Mouse (Mus musculus) hindbrain, embryonic 12.5 days (tissue): ENCODE measurements around the gene Prkar1a. TPM values are rescaled to one million over a fixed set of nuclear protein-coding genes. Genes with fewer than 3 reads are reported as not detected.

Experiments
- ATAC-seq: fragments of 200-750 bp; cut with Nextera tagmentation; 2 replicates; pipeline ENCODE4 v1.8.0; 2017; ENCODE audit warnings: moderate TSS enrichment; ENCODE audit not compliant: low FRiP score
- H3K27ac ChIP-seq: fragments of 300-500 bp; sonication (generic); 2 replicates; pipeline ENCODE4 v1.5.1; 2016; ENCODE audit warnings: mild to moderate bottlenecking
- H3K27me3 ChIP-seq: fragments of 300-500 bp; sonication (generic); 2 replicates; pipeline ENCODE4 v1.6.1; 2016; ENCODE audit warnings: mild to moderate bottlenecking
- H3K36me3 ChIP-seq: fragments of 300-500 bp; sonication (generic); 2 replicates; pipeline ENCODE4 v1.6.1; 2016; ENCODE audit warnings: mild to moderate bottlenecking
- H3K4me1 ChIP-seq: fragments of 300-500 bp; sonication (generic); 2 replicates; pipeline ENCODE4 v1.6.1; 2016
- H3K4me2 ChIP-seq: fragments of 300-500 bp; sonication (generic); replicated peaks from 2 replicates; pipeline ENCODE4 v1.6.1; 2016; ENCODE audit warnings: mild to moderate bottlenecking
- H3K4me3 ChIP-seq: fragments of 300-500 bp; sonication (generic); 2 replicates; pipeline ENCODE4 v1.5.1; 2016; ENCODE audit warnings: mild to moderate bottlenecking
- H3K9ac ChIP-seq: fragments of 300-500 bp; sonication (generic); 2 replicates; pipeline ENCODE4 v1.6.1; 2016; ENCODE audit warnings: mild to moderate bottlenecking, moderate library complexity
- H3K9me3 ChIP-seq: fragments of 300-500 bp; sonication (generic); replicated peaks from 2 replicates; pipeline ENCODE4 v1.6.1; 2016; ENCODE audit warnings: mild to moderate bottlenecking
- WGBS: fragments of 180-500 bp; shearing (Covaris S2); methylation state at CpG from one replicate; pipeline ENCODE4 v1.1.7; 2016; 5-methylcytosine and 5-hydroxymethylcytosine counted together
- polyA plus RNA-seq: library from polyadenylated mRNA; unstranded; fragments of >200 nt; fragmentation: Nextera tagmentation; extraction: Ambion mirVana; gene quantifications from 2 replicates; pipeline ENCODE4 v1.2.1, GENCODE M21; 2016

Prkar1a gene
- polyA plus RNA-seq, 1 experiment from 2014 or later = 450 TPM

DNA sequence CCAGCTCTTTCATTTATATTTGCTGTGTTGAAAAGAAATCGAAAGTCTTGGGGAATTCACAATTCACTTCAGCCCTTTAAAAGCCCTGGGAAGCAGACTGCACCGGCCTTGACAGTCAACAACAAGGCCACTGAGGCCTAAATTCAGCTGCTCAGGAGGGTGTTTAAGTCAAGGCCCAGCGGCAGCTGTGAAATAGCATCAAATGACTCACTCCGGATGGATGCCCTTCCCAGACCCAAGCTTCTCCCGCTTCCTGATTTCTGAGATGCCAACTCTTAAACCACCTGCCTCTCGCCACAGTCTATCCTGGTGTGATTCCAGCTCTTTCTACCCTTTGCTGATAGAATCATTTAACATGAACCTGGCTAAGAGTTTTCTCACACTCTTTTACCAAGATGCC is 28.8 kb upstream of the Prkar1a start:
- WGBS = 87% methylated on average over 6 of the region's 6 CpGs

DNA sequence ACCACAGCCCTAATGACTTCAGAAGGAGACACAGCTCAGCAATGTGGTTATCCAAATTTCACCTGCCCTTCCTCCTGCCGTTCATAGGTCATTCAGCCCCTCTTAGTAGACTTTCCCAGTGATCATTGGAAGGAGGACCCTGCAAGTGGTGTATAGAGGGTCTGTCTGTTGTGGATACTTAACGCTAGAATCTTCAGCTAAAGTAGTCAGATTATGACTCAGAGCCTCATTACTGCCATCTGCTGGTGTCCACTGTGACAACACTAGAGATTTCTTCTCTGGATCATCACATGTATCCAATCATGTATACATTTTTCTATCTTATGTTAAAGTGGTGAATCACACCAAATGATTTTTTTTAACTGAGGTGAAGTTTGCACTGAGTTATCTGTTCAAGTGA is 28.0 kb upstream of the Prkar1a start:
- Histone ChIP-seq H3K4me2 (no peak overlapping the region), H3K4me1 (0 out of 2 replicates have a peak, but pooled peaks cover 3% of the 10 kb centered on the region)

More for the DNA sequence above, 28.8 kb upstream of the Prkar1a start:
- Histone ChIP-seq H3K27ac (no peak overlapping the region), H3K9ac (no peak overlapping the region), H3K4me2 (no peak overlapping the region), H3K9me3 (no peaks in the 10 kb centered on the region), H3K27me3 (no peaks in the 10 kb centered on the region), H3K4me3 (no peak overlapping the region), H3K36me3 (no peaks in the 10 kb centered on the region), H3K4me1 (0 out of 2 replicates have a peak, but pooled peaks cover 3% of the 10 kb centered on the region)
- ATAC-seq = no peak

DNA sequence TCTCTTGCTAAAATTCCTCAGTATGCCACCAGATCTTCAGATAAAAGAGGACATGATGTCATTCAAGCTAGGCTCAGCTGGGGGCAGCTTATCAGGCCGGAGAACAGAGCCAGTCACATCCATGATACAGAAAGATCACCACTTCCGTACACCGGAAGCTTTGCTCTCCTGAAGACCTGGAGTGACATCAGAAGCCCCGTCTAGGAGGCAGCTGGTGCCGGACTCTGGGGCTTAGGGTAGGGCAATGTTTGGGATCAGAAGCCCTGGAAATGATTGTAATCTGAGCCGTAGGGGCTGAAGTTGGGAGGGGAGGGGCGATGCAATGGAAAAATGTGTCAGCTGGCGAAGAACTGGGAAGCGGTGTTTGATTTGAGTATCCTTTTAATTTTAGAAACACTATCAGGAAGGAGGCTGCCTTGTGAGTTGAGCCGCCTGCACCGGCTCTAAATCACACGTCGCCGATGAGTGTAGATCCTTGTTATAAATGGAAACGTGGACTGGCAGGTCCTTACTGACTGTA is 26.6 kb upstream of the Prkar1a start:
- no peaks in the 10 kb centered on the region for H3K27me3 ChIP-seq
- 45% methylated on average over 15 of the region's 15 CpGs for WGBS
- no peak for ATAC-seq
- no peak overlapping the region for H3K27ac ChIP-seq
- H3K4me3 ChIP-seq = no peak overlapping the region
- no peaks in the 10 kb centered on the region for H3K36me3 ChIP-seq
- peak overlapping the region; percentile 22; the same call in 1 of the 2 replicates for H3K4me2 ChIP-seq
- no peaks in the 10 kb centered on the region for H3K9me3 ChIP-seq
- H3K9ac ChIP-seq = no peak overlapping the region
- H3K4me1 ChIP-seq = 0 out of 2 replicates have a peak, but pooled peaks cover 3% of the 10 kb centered on the region

More for the DNA sequence above, 28.0 kb upstream of the Prkar1a start:
- Histone ChIP-seq H3K9ac (no peak overlapping the region), H3K4me3 (no peak overlapping the region), H3K9me3 (no peaks in the 10 kb centered on the region), H3K27me3 (no peaks in the 10 kb centered on the region), H3K27ac (no peak overlapping the region), H3K36me3 (no peaks in the 10 kb centered on the region)
- no peak for ATAC-seq
- WGBS = 15% methylated on average over 2 of the region's 2 CpGs

DNA sequence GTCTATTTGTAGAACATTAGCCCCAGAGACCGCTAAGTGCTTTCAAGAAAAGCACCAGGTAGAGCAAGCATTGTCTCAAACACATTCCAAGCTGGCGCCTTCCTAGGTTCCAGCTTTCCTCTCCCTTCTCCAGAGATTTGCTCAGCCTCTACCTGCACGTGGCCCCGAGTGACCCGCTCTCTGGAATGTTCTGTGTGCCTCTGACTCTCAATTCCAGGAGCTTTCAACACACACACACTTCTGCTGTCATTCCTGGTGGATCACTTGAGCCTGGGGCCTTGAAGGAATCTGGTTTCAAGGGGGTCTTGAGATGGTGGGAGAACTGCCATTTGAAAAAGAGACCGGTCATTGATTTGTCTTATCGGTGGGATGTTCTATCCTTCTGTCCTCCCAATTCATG is 26.0 kb upstream of the Prkar1a start:
- WGBS = 84% methylated on average over 7 of the region's 7 CpGs
- H3K27ac ChIP-seq = no peak overlapping the region
- no peaks in the 10 kb centered on the region for H3K36me3 ChIP-seq
- H3K4me2 ChIP-seq = no peak overlapping the region
- no peak overlapping the region for H3K9ac ChIP-seq
- 0 out of 2 replicates have a peak, but pooled peaks cover 3% of the 10 kb centered on the region for H3K4me1 ChIP-seq
- ATAC-seq = no peak
- H3K27me3 ChIP-seq = no peaks in the 10 kb centered on the region
- H3K9me3 ChIP-seq = no peaks in the 10 kb centered on the region
- H3K4me3 ChIP-seq = no peak overlapping the region

DNA sequence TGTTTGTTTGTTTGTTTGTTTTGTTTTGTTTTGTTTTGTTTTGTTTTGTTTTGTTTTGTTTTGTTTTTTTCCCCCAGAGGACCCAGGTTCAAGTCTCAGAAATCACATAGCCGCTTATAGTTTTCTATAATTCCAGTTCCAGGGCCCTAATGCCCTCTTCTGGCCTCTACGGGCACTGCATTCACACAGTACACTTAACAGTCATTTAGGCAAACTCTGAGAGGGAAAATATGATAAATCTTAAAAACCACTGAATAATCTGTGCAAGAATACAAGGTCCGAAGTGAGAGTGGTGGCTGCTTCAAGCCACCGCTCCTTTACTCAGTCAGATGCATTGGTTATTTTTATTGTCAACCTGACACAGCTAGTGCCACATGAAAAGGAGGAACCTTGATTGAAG is 21.6 kb upstream of the Prkar1a start:
- Histone ChIP-seq H3K27ac (no peak overlapping the region), H3K4me3 (no peak overlapping the region), H3K4me1 (no peaks in the 10 kb centered on the region), H3K9ac (no peak overlapping the region), H3K27me3 (no peaks in the 10 kb centered on the region), H3K36me3 (no peaks in the 10 kb centered on the region), H3K4me2 (no peak overlapping the region), H3K9me3 (no peaks in the 10 kb centered on the region)
- 91% methylated on average over 4 of the region's 4 CpGs for WGBS
- no peak for ATAC-seq

DNA sequence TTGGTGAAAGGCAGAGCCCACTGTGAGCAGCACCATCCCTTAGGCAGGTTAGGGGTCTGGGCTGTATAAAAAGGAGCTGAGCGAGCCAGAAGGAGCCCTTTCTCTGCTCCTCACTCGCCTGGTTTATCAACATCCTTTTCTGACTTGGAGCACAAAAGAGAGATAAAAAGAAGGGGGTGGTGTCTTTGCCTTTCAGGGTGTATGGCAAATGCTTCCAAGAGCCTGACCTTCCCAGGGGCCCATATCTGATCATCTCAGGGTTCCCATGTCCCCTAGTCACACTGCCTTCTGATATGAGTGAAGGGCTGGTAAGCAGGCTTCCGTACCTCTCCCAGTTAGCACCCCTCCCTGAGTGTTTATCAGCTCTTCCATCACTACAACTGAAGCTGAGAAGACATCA is 21.1 kb upstream of the Prkar1a start:
- no peaks in the 10 kb centered on the region for H3K27me3 ChIP-seq
- no peak overlapping the region for H3K27ac ChIP-seq
- H3K4me3 ChIP-seq = no peak overlapping the region
- 85% methylated on average over 3 of the region's 3 CpGs for WGBS
- no peak overlapping the region for H3K9ac ChIP-seq
- no peaks in the 10 kb centered on the region for H3K4me1 ChIP-seq
- H3K4me2 ChIP-seq = no peak overlapping the region
- H3K9me3 ChIP-seq = no peaks in the 10 kb centered on the region
- ATAC-seq = no peak
- no peaks in the 10 kb centered on the region for H3K36me3 ChIP-seq

DNA sequence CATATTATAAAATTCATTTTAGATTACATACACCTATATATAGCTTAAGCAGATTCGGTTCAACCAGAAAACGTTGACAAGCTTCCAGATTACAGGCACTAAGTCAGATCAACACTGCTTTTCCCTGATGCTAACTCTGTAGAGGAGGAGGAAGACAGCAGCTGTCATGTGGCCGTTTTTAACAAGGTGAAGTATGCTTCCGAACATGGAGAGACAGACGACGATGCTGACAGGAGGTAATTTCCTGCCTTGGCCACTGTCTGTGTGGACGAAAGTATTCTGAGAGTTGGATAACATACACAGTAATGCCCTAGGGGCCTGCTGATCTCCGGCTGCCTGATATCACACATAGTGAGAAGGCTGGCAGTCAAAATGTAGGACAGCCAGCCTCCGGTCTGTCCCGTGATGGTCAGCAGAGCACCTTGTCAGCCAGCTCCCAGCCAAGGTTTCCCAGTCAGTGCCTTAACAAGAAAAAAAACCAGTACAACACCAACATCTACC is 20.1 kb upstream of the Prkar1a start:
- Histone ChIP-seq H3K36me3 (no peaks in the 10 kb centered on the region), H3K9me3 (no peaks in the 10 kb centered on the region), H3K27me3 (no peaks in the 10 kb centered on the region), H3K27ac (no peak overlapping the region), H3K4me1 (no peaks in the 10 kb centered on the region), H3K9ac (no peak overlapping the region), H3K4me3 (no peak overlapping the region), H3K4me2 (no peak overlapping the region)
- 70% methylated on average over 10 of the region's 10 CpGs for WGBS
- no peak for ATAC-seq

DNA sequence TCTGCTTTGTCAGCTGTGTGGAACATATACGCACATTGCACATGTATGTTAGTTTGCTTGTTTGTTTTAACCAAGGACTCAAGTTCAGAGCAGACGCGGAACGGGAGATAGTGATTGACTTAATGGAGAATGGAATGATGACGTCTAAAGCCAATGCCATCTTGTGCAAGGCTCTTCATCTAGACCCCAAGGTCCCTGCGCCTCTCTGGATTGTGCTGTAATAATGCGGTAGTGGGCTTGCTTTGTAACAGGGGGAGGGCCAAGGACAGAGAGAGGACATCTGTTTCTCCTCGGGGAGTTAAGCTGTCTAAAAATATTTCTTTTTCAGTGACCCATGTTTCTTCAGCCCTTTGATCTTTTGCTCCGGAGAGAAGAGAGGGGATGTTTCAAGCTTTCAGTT is 14.3 kb upstream of the Prkar1a start:
- no peak overlapping the region for H3K4me3 ChIP-seq
- H3K27ac ChIP-seq = no peak overlapping the region
- H3K27me3 ChIP-seq = no peaks in the 10 kb centered on the region
- no peaks in the 10 kb centered on the region for H3K36me3 ChIP-seq
- H3K9me3 ChIP-seq = no peaks in the 10 kb centered on the region
- H3K4me2 ChIP-seq = no peak overlapping the region
- WGBS = 77% methylated on average over 9 of the region's 9 CpGs
- H3K9ac ChIP-seq = no peak overlapping the region
- no peak for ATAC-seq
- no peaks in the 10 kb centered on the region for H3K4me1 ChIP-seq

DNA sequence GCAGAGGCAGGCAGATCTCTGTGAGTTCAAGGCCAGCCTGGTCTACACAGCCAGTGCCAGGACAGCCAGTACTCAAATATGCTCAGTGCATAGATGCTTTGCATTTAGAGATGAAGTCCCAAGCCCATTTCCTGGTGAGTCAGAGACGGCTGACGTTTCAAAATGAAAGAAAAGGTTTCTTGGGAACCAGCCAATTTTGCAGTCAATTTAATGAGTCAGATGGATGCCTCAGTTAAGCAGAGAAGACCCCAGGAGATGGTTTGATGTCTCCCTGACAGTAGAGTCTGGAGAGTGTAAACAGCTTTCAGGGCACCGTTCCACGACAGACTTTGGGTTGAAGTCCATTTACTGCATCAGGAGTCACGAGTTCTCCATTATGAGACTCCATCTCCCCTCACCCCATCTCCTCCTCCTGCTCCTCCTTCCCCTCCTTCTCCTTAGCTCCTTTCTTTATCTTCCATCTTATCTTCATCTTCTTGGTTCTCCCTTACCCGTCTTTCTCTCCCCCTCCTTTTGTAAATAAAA is 13.3 kb upstream of the Prkar1a start:
- no peak overlapping the region for H3K9ac ChIP-seq
- H3K36me3 ChIP-seq = no peaks in the 10 kb centered on the region
- no peak overlapping the region for H3K27ac ChIP-seq
- no peak for ATAC-seq
- no peak overlapping the region for H3K4me2 ChIP-seq
- H3K4me1 ChIP-seq = no peaks in the 10 kb centered on the region
- WGBS = 76% methylated on average over 6 of the region's 6 CpGs
- no peak overlapping the region for H3K4me3 ChIP-seq
- H3K27me3 ChIP-seq = no peaks in the 10 kb centered on the region
- H3K9me3 ChIP-seq = no peaks in the 10 kb centered on the region

DNA sequence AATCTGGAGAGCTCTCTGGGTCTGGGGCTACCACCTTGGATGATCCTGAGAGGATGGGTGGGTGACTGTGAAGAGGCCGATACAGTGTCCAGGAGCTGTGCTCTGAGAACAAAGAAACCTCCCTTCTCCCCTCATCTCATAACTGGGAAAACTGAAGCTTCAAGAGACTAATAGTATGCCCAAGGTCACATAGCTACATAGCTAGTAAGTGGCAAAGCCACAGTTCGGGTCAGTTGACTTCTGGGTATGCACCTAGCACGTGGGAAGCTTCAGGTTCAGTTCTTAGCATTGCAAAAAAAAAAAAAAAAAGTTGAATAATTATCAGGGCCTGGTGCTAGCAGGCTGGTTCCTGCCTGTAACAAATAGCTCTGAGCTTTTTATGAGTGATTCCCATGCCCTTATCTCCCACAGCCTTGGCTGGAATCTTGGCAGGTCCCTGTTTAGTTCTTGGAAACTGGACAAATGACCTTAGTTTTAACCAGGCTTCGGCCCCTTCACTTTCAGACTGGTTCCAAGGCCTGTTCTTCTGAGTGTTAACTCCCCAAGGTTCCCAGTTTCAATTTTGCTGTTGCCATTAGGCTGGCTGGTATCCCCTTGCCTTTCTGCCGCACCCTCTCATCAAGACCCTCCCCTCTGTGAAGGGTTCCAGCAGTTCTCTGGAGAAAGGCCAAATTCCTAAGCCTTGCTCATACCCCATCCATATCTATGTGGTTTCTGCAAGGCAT is 7.5 kb upstream of the Prkar1a start:
- no peak for ATAC-seq
- no peaks in the 10 kb centered on the region for H3K9me3 ChIP-seq

DNA sequence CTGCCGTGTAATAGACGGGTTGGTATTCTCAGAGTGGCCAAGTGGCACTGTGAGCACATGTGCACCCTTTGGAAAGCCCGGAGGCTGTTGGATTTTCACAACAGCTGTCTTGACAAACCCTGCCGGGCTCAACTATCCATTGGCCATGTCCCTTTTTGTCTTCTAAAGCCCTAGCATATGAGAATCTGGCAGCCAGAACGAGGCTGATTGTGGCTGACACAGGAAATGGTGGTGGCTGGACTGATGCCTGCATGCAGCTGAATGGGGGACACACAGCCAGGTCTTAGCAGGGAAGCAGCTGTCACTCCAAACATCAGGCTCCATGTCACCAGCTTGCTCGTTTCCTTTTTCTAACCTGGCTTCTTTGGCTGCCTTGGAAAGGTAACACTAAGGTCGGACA is 695 bp upstream of the Prkar1a start:
- Histone ChIP-seq H3K36me3 (no peaks in the 10 kb centered on the region), H3K9me3 (no peaks in the 10 kb centered on the region), H3K4me1 (peaks cover 31% of the 10 kb centered on the region), H3K4me2 (peak overlapping the region; percentile 89; the same call in 1 of the 2 replicates), H3K27me3 (no peaks in the 10 kb centered on the region), H3K9ac (no peak overlapping the region), H3K27ac (peak overlapping the region; percentile 98), H3K4me3 (no peak overlapping the region)
- WGBS = 49% methylated on average over 7 of the region's 7 CpGs
- ATAC-seq = no peak

More for the DNA sequence above, 7.5 kb upstream of the Prkar1a start:
- Histone ChIP-seq H3K9ac (no peak overlapping the region), H3K4me2 (no peak overlapping the region), H3K27me3 (no peaks in the 10 kb centered on the region), H3K27ac (no peak overlapping the region), H3K4me1 (no peaks in the 10 kb centered on the region), H3K36me3 (no peaks in the 10 kb centered on the region), H3K4me3 (no peak overlapping the region)
- 76% methylated on average over 5 of the region's 5 CpGs for WGBS

DNA sequence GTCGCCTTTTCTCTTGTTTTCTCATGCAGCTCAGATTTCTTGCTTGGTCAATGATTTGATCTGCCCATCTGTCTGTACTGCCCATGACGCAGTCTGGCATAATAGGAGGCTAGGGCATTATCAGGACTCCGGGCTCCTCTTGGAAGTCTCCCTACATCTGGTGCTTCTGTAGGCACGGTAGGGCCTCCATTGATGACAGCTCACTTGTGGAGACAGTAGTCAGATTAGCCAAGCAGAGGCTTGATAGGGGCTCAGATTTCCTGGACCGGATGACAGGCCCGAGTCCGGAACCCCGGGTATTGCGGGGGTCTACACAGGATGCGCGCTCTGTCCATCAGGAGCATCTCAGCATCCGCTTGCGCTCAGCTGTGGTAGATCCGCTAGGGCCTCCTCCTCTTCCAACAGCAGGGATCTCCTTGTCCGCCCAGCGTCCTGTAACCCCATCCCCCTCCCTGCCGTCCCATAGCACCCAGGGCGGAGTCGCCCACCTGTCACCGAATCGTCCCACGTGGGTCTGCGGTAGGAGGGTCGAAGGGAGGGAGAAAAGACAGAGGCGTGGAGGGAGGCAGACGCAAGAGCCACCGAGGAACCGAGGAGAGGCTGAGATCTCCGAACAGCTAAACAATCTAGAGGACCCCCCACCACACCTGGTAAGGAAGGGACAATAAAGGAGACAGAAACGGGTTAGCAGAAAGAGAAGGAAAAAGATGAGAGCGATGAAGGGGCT is 933 bp downstream of the Prkar1a start:
- Histone ChIP-seq H3K27ac (peak overlapping the region; percentile 98), H3K4me1 (peaks cover 41% of the 10 kb centered on the region), H3K4me2 (peak overlapping the region; percentile 89), H3K9me3 (no peaks in the 10 kb centered on the region), H3K4me3 (peak overlapping the region; percentile 99), H3K36me3 (peaks cover 13% of the 10 kb centered on the region), H3K27me3 (no peaks in the 10 kb centered on the region), H3K9ac (peak overlapping the region; percentile 99)
- WGBS = 1% methylated on average over 31 of the region's 31 CpGs
- peak; percentile 87 for ATAC-seq
